Mouse (Mus musculus): ENCODE data around the gene 4930402H24Rik. TPM values are rescaled to one million over a fixed set of nuclear protein-coding genes. Genes with fewer than 3 reads are reported as not detected.

4930402H24Rik gene
- polyA plus RNA-seq, 1 experiment from 2014 or later, result 11.2 TPM

- Histone ChIP-seq H3K9ac (ENCODE audit: low read length) (no peak overlapping the region), H3K27me3 (ENCODE audit: control insufficient read depth, insufficient read depth, low read length) (no peaks in the 10 kb centered on the region), H3K4me1 (replicated peaks; ENCODE audit: control insufficient read depth, insufficient read depth) (no peaks in the 10 kb centered on the region), H3K36me3 (ENCODE audit: control insufficient read depth, insufficient read depth, low read length) (no peaks in the 10 kb centered on the region), H3K4me2 (replicated peaks; ENCODE audit: low read depth) (no peak overlapping the region), H3K4me3 (ENCODE audit: low read depth, low read length) (no peak overlapping the region), H3K27ac (replicated peaks) (no peak overlapping the region), H3K9me3 (ENCODE audit: control insufficient read depth, low read length) (no peaks in the 10 kb centered on the region)
- 73% methylated on average over 4 of the region's 4 CpGs for WGBS
- peak; percentile 41 for DNase-seq (ENCODE audit: low spot score)
- ATAC-seq (ENCODE audit: low FRiP score, low TSS enrichment), result peak; percentile 83
- TF ChIP-seq EP300 (optimal IDR thresholded peaks at IDR 0.05) (no peak), CTCF (IDR thresholded peaks at IDR 0.05; ENCODE audit: low read depth) (no peak)
These were observed 21.8 kb upstream of the 4930402H24Rik start for GRCm38 (mm10) chr2:130928031-130928430.

- no peak for TF ChIP-seq EP300 (optimal IDR thresholded peaks at IDR 0.05)
- TF ChIP-seq CTCF (IDR thresholded peaks at IDR 0.05; ENCODE audit: low read depth), result no peak
- Histone ChIP-seq H3K9me3 (ENCODE audit: control insufficient read depth, low read length) (no peaks in the 10 kb centered on the region), H3K4me1 (replicated peaks; ENCODE audit: control insufficient read depth, insufficient read depth) (no peaks in the 10 kb centered on the region), H3K27ac (replicated peaks) (no peak overlapping the region), H3K4me2 (replicated peaks; ENCODE audit: low read depth) (no peak overlapping the region), H3K4me3 (ENCODE audit: low read depth, low read length) (no peak overlapping the region), H3K36me3 (ENCODE audit: control insufficient read depth, insufficient read depth, low read length) (no peaks in the 10 kb centered on the region), H3K27me3 (ENCODE audit: control insufficient read depth, insufficient read depth, low read length) (no peaks in the 10 kb centered on the region), H3K9ac (ENCODE audit: low read length) (no peak overlapping the region)
- peak; percentile 78 for ATAC-seq (ENCODE audit: low FRiP score, low TSS enrichment)
- DNase-seq (ENCODE audit: low spot score), result no peak
- 46% methylated on average over 2 of the region's 2 CpGs for WGBS
These were observed 18.7 kb upstream of the 4930402H24Rik start for GRCm38 (mm10) chr2:130924950-130925349.

GRCm38 (mm10) chr2:130919062-130919593, 12.9 kb upstream of the 4930402H24Rik start:
- Histone ChIP-seq H3K27me3 (ENCODE audit: control insufficient read depth, insufficient read depth, low read length) (no peaks in the 10 kb centered on the region), H3K27ac (replicated peaks) (no peak overlapping the region), H3K36me3 (ENCODE audit: control insufficient read depth, insufficient read depth, low read length) (no peaks in the 10 kb centered on the region), H3K4me1 (replicated peaks; ENCODE audit: control insufficient read depth, insufficient read depth) (no peaks in the 10 kb centered on the region), H3K4me3 (ENCODE audit: low read depth, low read length) (no peak overlapping the region), H3K4me2 (replicated peaks; ENCODE audit: low read depth) (no peak overlapping the region), H3K9me3 (ENCODE audit: control insufficient read depth, low read length) (no peaks in the 10 kb centered on the region), H3K9ac (ENCODE audit: low read length) (no peak overlapping the region)
- DNase-seq (ENCODE audit: low spot score), result no peak
- no peak for ATAC-seq (ENCODE audit: low FRiP score, low TSS enrichment)
- 60% methylated on average over 5 of the region's 5 CpGs for WGBS
- TF ChIP-seq CTCF (IDR thresholded peaks at IDR 0.05; ENCODE audit: low read depth) (no peak), EP300 (optimal IDR thresholded peaks at IDR 0.05) (no peak)

GRCm38 (mm10) chr2:130917686-130918085, 11.5 kb upstream of the 4930402H24Rik start:
- Histone ChIP-seq H3K4me2 (replicated peaks; ENCODE audit: low read depth) (no peak overlapping the region), H3K9me3 (ENCODE audit: control insufficient read depth, low read length) (no peaks in the 10 kb centered on the region), H3K4me1 (replicated peaks; ENCODE audit: control insufficient read depth, insufficient read depth) (no peaks in the 10 kb centered on the region), H3K36me3 (ENCODE audit: control insufficient read depth, insufficient read depth, low read length) (no peaks in the 10 kb centered on the region), H3K27ac (replicated peaks) (no peak overlapping the region), H3K4me3 (ENCODE audit: low read depth, low read length) (no peak overlapping the region), H3K27me3 (ENCODE audit: control insufficient read depth, insufficient read depth, low read length) (no peaks in the 10 kb centered on the region), H3K9ac (ENCODE audit: low read length) (no peak overlapping the region)
- ATAC-seq (ENCODE audit: low FRiP score, low TSS enrichment) (no peak), DNase-seq (ENCODE audit: low spot score) (no peak)
- 76% methylated on average over 1 of the region's 1 CpGs for WGBS
- TF ChIP-seq EP300 (optimal IDR thresholded peaks at IDR 0.05) (no peak), CTCF (IDR thresholded peaks at IDR 0.05; ENCODE audit: low read depth) (no peak)

- Histone ChIP-seq H3K4me1 (replicated peaks; ENCODE audit: control insufficient read depth, insufficient read depth) (no peaks in the 10 kb centered on the region), H3K27ac (replicated peaks) (no peak overlapping the region), H3K36me3 (ENCODE audit: control insufficient read depth, insufficient read depth, low read length) (no peaks in the 10 kb centered on the region), H3K9ac (ENCODE audit: low read length) (no peak overlapping the region), H3K4me2 (replicated peaks; ENCODE audit: low read depth) (no peak overlapping the region), H3K27me3 (ENCODE audit: control insufficient read depth, insufficient read depth, low read length) (no peaks in the 10 kb centered on the region), H3K9me3 (ENCODE audit: control insufficient read depth, low read length) (no peaks in the 10 kb centered on the region), H3K4me3 (ENCODE audit: low read depth, low read length) (no peak overlapping the region)
- 30% methylated on average over 3 of the region's 3 CpGs for WGBS
- ATAC-seq (ENCODE audit: low FRiP score, low TSS enrichment), result no peak
- TF ChIP-seq EP300 (optimal IDR thresholded peaks at IDR 0.05), result no peak
- no peak for TF ChIP-seq CTCF (IDR thresholded peaks at IDR 0.05; ENCODE audit: low read depth)
- DNase-seq (ENCODE audit: low spot score), result no peak
These were observed 10.4 kb upstream of the 4930402H24Rik start for GRCm38 (mm10) chr2:130916521-130917147.

GRCm38 (mm10) chr2:130914873-130915272, 8.7 kb upstream of the 4930402H24Rik start:
- DNase-seq (ENCODE audit: low spot score) (no peak), ATAC-seq (ENCODE audit: low FRiP score, low TSS enrichment) (no peak)
- no peaks in the 10 kb centered on the region for H3K9me3 ChIP-seq (ENCODE audit: control insufficient read depth, low read length)
- no peak overlapping the region for H3K4me2 ChIP-seq (replicated peaks; ENCODE audit: low read depth)
- H3K4me3 ChIP-seq (ENCODE audit: low read depth, low read length), result no peak overlapping the region
- no peaks in the 10 kb centered on the region for H3K4me1 ChIP-seq (replicated peaks; ENCODE audit: control insufficient read depth, insufficient read depth)
- WGBS, result 85% methylated on average over 1 of the region's 1 CpGs
- H3K27me3 ChIP-seq (ENCODE audit: control insufficient read depth, insufficient read depth, low read length), result no peaks in the 10 kb centered on the region
- no peak overlapping the region for H3K27ac ChIP-seq (replicated peaks)
- no peak overlapping the region for H3K9ac ChIP-seq (ENCODE audit: low read length)
- TF ChIP-seq EP300 (optimal IDR thresholded peaks at IDR 0.05) (no peak), CTCF (IDR thresholded peaks at IDR 0.05; ENCODE audit: low read depth) (no peak)
- H3K36me3 ChIP-seq (ENCODE audit: control insufficient read depth, insufficient read depth, low read length), result no peaks in the 10 kb centered on the region

Measured in stomach, postnatal 0 days (tissue).